Mouse (Mus musculus): Measurements from ENCODE around the gene Tbx4.

The Tbx4 gene

DNA sequence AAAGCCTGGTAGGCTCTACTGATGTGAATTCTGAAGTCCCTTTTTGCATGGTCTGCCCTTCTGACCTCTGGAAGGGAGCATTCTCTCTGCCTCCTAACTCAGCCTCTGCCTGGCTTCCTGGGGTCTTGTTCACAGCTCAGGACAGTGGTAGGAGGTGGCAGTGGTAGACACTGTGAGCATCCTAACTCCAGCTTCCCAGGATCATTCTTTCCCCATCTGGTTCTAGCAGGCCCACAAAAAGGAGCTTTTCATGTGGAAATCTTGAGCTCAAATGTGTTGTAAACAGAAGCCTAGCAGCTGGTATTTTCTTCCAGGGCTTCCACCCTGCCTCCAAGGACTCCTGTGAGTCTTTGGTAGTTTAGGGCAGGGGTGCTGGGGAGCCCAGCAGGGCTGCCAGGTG, 14.1 kb downstream of the Tbx4 start:
- no peak for DNase-seq (ENCODE audit: low spot score in 2 of 2)

DNA sequence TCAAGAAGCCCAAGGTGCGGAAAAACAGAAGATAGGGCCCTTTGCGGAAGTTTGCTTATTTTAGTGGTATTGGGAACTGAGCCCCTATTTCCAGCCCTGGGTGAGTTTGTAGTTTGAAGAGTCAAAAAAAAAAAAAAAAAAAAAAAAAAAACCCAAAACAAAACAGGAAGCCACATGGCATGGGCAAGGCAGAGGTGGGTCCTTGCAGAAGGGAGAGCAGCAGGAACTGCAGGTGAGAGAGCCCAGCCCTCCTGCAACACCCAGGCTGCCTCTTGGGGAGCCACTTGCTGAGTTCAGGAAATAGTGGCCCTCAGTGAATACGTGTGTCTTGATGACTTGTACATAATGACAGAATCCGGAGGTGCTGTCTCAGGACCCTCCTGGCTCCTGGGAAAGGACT, 23.3 kb downstream of the Tbx4 start:
- no peak for DNase-seq (ENCODE audit: low spot score in 2 of 2)

- no peak for DNase-seq (ENCODE audit: low spot score in 2 of 2)
Measured at GRCm38 (mm10) chr11:85910133-85910532, 23.9 kb downstream of the Tbx4 start.

DNA sequence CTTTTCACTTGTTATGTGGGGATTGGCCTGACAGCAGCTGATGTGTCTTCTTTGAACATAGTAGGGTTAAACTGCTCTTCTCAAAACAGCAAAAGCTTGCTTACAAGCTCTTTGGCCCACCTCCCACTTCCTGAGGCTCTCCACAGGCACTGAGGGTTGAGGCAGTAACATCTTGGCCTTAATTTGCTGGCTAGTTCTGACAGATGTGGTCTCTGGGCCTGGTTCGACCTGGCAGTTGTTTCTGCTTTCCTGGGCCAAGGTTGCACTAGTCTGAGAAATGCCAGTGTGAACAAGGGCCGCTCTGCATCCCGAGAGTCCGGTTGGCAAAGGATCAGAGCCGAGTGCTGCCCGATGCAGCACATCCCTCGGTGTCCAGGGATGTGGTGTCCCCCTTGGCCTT, 27.3 kb downstream of the Tbx4 start:
- no peak for DNase-seq (ENCODE audit: low spot score in 2 of 2)

GRCm38 (mm10) chr11:85917091-85917992, 31.1 kb downstream of the Tbx4 start:
- DNase-seq (ENCODE audit: low spot score in 2 of 2) = no peak

DNA sequence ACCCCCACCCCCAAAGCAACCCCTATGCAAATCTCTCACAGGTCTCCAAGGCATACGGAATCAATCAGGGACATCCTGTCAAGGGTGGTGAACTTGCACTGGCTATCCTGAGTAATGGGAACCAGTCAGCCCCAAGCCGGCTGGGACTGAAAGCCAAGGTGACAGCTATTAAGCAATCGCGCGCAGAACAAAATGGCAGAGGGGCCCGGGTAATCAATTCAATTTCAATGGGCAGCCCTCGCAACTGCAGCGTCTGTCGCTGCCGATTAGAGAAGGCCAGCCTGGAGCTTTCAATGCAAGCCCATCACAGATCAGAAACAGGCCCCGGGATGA, 31.7 kb downstream of the Tbx4 start:
- DNase-seq (ENCODE audit: low spot score in 2 of 2) = no peak

GRCm38 (mm10) chr11:85918388-85918940, 32.2 kb downstream of the Tbx4 start:
- no peak for DNase-seq (ENCODE audit: low spot score in 2 of 2)

GRCm38 (mm10) chr11:85925294-85925743, 39.1 kb downstream of the Tbx4 start:
- peak in 1 of 2 experiments; percentile 12 for DNase-seq (ENCODE audit: low spot score in 2 of 2)

- DNase-seq (ENCODE audit: low spot score in 2 of 2) = no peak
Measured at GRCm38 (mm10) chr11:85926287-85926764, 40.1 kb downstream of the Tbx4 start.

DNA sequence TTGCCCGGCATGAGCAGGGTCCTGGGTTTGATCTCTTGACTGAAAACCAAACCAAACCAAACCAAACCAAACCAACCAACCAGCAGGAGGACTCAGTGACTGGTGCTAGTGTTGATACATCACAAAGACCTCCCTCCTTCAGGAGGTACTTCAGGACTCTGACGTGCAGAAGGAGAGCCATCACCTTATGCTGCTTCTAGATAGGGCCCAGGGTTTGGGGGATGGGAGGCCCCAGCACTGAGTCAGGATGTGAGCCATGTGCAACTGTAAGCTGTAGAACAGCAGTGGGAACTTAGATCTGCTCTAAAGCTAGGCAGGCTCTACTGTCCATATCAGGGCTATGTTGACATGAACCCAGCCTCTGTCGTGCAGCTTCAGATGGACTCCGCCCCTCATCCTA, 41.9 kb downstream of the Tbx4 start:
- DNase-seq (ENCODE audit: low spot score in 2 of 2) = no peak

GRCm38 (mm10) chr11:85929651-85930050, 43.4 kb downstream of the Tbx4 start:
- DNase-seq (ENCODE audit: low spot score in 2 of 2) = no peak

DNA sequence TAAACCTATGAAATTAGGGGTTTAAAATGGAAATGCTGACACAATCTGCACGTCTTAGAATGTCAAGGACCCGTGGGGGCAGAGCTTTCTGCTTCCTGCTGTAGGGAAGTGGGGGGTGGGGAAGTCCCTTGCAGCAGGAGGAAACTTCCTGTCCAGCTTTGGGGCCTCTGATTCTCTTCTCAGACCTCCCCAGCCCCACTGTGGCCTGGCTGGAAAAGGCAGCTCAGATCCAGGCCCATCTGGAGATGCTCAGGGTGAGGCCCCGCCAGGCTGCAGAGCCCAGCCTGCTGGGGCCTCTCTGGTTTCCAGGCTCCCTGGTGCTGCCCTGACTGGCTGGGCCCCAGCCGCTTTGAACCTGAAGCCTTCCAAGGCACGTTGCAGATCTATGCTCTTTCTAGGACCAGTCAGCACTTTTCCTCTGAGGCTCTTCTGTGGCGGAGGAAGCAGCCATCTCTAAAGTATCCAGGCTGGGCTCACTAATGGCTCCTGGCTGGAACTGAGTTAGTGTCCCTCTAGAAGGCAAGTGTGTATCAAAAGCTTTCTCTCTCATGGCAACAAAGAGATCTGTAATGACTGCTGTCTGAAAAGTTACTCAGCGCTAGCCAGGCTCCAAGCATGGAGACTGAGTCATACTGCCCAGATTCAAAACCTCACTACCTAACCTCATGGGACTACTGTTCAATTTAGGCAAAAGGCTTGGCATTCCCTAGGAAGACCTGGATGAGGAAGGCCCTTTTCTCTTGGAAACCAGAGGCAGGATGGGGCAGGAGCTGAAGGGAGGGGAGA, 55.8 kb downstream of the Tbx4 start:
- no peak for DNase-seq (ENCODE audit: low spot score in 2 of 2)

- DNase-seq (ENCODE audit: low spot score in 2 of 2) = no peak
Measured at GRCm38 (mm10) chr11:85948765-85949164, 62.5 kb downstream of the Tbx4 start.

DNA sequence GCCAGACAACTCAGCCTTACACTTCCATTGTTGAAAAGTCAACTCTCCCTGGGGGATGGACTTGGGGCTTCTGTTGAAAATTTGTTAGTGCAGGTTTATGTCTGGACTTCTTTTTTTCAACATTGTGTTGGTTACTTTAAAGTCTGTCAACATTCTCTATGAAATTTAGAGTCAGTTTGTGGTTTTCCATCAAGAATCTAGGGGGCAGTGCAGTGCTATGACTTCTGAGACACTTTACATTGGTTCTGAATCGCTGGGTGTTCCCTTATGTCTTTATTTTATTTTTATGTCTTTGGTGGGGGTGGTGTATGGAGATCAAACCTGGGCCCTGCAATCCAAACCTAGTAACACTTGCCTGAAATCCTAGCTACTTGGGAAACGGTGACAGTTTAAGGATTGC, 63.5 kb downstream of the Tbx4 start:
- DNase-seq (ENCODE audit: low spot score in 2 of 2) = no peak

- no peak for DNase-seq (ENCODE audit: low spot score in 2 of 2)
Measured at GRCm38 (mm10) chr11:85952538-85952937, 66.3 kb downstream of the Tbx4 start.

DNA sequence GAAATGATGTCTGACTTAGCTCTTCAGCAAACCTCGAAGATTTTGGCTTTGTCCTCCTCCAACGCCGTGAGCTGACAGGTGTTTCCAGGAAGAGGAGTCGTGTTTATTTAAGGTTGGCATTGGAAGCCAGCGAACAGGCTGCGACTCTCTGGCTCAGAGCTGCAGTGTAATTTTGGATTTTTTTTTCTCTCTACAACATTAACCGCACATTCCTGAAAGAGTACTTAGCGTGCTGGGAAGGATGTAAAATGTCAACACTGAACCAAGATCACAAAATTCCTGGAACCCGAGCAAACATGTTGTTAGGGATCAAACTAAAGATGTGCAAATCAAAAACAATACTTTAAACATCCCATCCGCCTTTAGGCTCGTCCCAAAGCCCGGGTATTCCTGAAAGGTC, 69.4 kb downstream of the Tbx4 start:
- no peak for DNase-seq (ENCODE audit: low spot score in 2 of 2)

- DNase-seq (ENCODE audit: low spot score in 2 of 2) = no peak
Measured at GRCm38 (mm10) chr11:85956422-85956821, 70.2 kb downstream of the Tbx4 start.

- no peak for DNase-seq (ENCODE audit: low spot score in 2 of 2)
Measured at GRCm38 (mm10) chr11:85956950-85957778, 70.9 kb downstream of the Tbx4 start.

DNA sequence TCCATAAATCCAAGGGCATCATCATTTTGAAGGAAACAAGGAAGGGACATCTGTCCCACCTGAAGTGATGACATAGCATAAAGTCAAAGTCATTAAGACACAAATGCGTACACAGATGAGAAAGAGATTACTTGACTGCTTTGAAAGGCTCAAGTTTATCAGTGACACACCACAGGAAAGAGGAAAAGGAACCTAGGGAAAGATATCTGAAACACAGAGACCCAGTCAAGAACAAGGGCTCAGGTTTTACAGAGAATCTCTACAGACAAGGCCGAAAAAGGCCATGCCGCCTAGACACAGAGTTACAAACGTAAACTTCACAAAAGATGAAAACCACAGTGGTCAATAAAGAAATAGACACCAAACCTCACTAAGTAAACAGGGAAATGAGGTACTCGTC, 73.6 kb downstream of the Tbx4 start:
- DNase-seq (ENCODE audit: low spot score in 2 of 2) = no peak

- DNase-seq (ENCODE audit: low spot score in 2 of 2) = no peak
Measured at GRCm38 (mm10) chr11:85960273-85960672, 74.1 kb downstream of the Tbx4 start.

DNA sequence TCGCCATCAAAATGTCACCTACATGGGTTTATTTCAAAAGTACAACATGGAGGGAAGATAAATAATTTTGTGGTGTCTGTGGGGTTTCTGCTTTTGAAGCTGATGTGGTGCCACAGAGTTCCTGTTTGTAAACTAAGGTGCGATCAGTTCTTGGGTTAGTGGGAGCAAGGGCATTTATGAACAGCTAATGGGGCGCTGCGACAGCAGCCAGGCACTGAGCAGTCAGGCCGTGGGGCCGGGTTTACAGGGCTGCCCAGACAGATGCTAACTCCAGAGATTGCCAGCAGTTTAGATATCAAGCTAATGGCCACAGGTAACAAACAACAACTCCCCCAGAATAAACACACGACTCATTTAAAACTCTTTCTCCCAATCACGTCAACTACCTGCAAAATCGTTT, 75.3 kb downstream of the Tbx4 start:
- no peak for DNase-seq (ENCODE audit: low spot score in 2 of 2)
